Mouse (Mus musculus) megakaryocyte, embryonic 14.5 days (primary cell): ENCODE data around the gene Zfand3.

ENCODE experiments used
- FLI1 ChIP-seq: IDR thresholded peaks from 2 replicates; pipeline ENCODE4 v1.6.1; 2012; ENCODE audit warnings: low read length, inconsistent platforms, mixed read lengths
- GATA1 ChIP-seq: IDR thresholded peaks from 3 replicates; pipeline ENCODE4 v1.6.1; 2012; ENCODE audit warnings: mixed read lengths, low read length, inconsistent platforms, borderline replicate concordance

DNA sequence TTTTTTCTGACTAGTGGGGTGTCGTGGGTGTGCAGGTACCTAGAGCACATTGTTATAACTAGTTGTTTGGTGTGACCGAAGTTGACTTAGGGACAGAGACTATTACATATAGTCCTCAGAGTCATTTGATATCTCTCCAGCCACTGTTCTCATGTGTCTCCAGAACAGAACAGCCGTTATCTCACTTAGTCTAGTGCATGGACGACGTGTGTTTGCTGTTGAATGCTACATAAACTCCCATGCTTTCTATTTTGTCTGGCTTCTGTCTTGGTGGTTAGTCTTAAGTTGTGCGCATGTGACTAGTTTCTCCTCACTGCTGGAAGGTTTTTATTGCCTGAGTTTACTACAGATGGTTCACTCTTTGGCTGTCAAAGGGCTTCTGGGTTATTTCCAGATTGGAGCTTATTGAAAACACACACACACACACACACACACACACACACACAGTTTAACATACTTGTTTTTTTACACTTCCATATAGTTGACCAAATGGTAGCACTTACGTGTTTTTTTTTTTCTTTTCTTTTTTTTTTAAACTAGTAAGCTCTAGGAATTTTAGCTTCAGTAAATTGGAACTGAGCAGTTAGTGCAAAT is 25.2 kb downstream of the Zfand3 start:
- TF ChIP-seq FLI1 (no peak), GATA1 (no peak)
